Mouse (Mus musculus) heart, postnatal 0 days (tissue): ENCODE data around the gene Eva1b. TPM values are rescaled to one million over a fixed set of nuclear protein-coding genes. Genes with fewer than 3 reads are reported as not detected.

Source experiments
- ATAC-seq: fragments of 200-750 bp; cut with Nextera tagmentation; 2 replicates; pipeline ENCODE4 v1.8.0; 2017; ENCODE audit warnings: low read depth, moderate number of reproducible peaks, moderate library complexity; ENCODE audit not compliant: insufficient read depth
- DNase-seq: peaks from one replicate; pipeline ENCODE4 v3.0.0-alpha.2; 2016; ENCODE audit warnings: low spot score
- H3K27ac ChIP-seq: fragments of 300-500 bp; sonication (generic); 2 replicates; pipeline ENCODE4 v1.5.1; 2014; ENCODE audit warnings: low read depth, mild to moderate bottlenecking
- H3K27me3 ChIP-seq: fragments of 300-500 bp; sonication (generic); 2 replicates; pipeline ENCODE4 v1.6.1; 2014; ENCODE audit warnings: low read length, mixed read lengths; ENCODE audit not compliant: control insufficient read depth, insufficient read depth
- H3K36me3 ChIP-seq: fragments of 300-500 bp; sonication (generic); replicated peaks from 2 replicates; pipeline ENCODE4 v1.6.1; 2014; ENCODE audit warnings: low read length, mixed read lengths; ENCODE audit not compliant: control insufficient read depth, insufficient read depth
- H3K4me1 ChIP-seq: fragments of 300-500 bp; sonication (generic); 2 replicates; pipeline ENCODE4 v1.6.1; 2014; ENCODE audit warnings: antibody characterized with exemption; ENCODE audit not compliant: control insufficient read depth, insufficient read depth
- H3K4me2 ChIP-seq: fragments of 300-500 bp; sonication (generic); 2 replicates; pipeline ENCODE4 v1.6.1; 2014; ENCODE audit warnings: low read depth, mild to moderate bottlenecking, low read length, moderate library complexity
- H3K4me3 ChIP-seq: fragments of 300-500 bp; sonication (generic); 2 replicates; pipeline ENCODE4 v1.5.1; 2014; ENCODE audit warnings: low read depth, low read length
- H3K9ac ChIP-seq: fragments of 300-500 bp; sonication (generic); replicated peaks from 2 replicates; pipeline ENCODE4 v1.6.1; 2014; ENCODE audit warnings: low read depth, low read length, mixed read lengths
- H3K9me3 ChIP-seq: fragments of 300-500 bp; sonication (generic); replicated peaks from 2 replicates; pipeline ENCODE4 v1.6.1; 2016; ENCODE audit warnings: low read length; ENCODE audit not compliant: control insufficient read depth
- CTCF ChIP-seq: IDR thresholded peaks from 2 replicates; pipeline ENCODE4 v1.5.1; 2016; ENCODE audit warnings: antibody characterized with exemption, control low read depth, low read depth
- EP300 ChIP-seq: IDR thresholded peaks from 2 replicates; pipeline ENCODE4 v1.6.1; 2016; ENCODE audit warnings: antibody characterized with exemption, low read depth
- WGBS: fragments of 180-500 bp; shearing (Covaris S2); extraction: QIAGEN DNeasy Blood & Tissue Kit; methylation state at CpG from one replicate; pipeline ENCODE4 v1.1.7; 2014; 5-methylcytosine and 5-hydroxymethylcytosine counted together
- polyA plus RNA-seq: library from polyadenylated mRNA; unstranded; fragments of >200 nt; fragmentation: Nextera tagmentation; extraction: Ambion mirVana; gene quantifications from 2 replicates; pipeline ENCODE4 v1.2.1, GENCODE M21; 2015
- total RNA-seq: library from RNA; depleted of rRNA; stranded (reverse); fragments of >200 nt; gene quantifications from 2 replicates; pipeline ENCODE4 v1.2.3, GENCODE M21; 2014; ENCODE audit warnings: low replicate concordance

Eva1b gene
- total and polyA plus RNA-seq, 2 experiments from 2014 or later, result 26.8 to 53.1 TPM

GRCm38 (mm10) chr4:126159455-126159854, 11.9 kb downstream of the Eva1b start:
- WGBS, result 70% methylated on average over 8 of the region's 8 CpGs
- Histone ChIP-seq H3K4me2 (no peak overlapping the region), H3K4me1 (peaks cover 13% of the 10 kb centered on the region), H3K9ac (no peak overlapping the region), H3K9me3 (no peaks in the 10 kb centered on the region), H3K27ac (no peak overlapping the region), H3K36me3 (no peaks in the 10 kb centered on the region), H3K4me3 (no peak overlapping the region), H3K27me3 (no peaks in the 10 kb centered on the region)
- TF ChIP-seq EP300 (no peak), CTCF (no peak)
- ATAC-seq (no peak), DNase-seq (no peak)

GRCm38 (mm10) chr4:126160981-126161380, 13.4 kb downstream of the Eva1b start:
- no peak for ATAC-seq
- H3K27me3 ChIP-seq, result no peaks in the 10 kb centered on the region
- 93% methylated on average over 8 of the region's 8 CpGs for WGBS
- H3K4me1 ChIP-seq, result peaks cover 16% of the 10 kb centered on the region
- no peak overlapping the region for H3K27ac ChIP-seq
- no peaks in the 10 kb centered on the region for H3K9me3 ChIP-seq
- TF ChIP-seq EP300, result no peak
- no peak for TF ChIP-seq CTCF
- DNase-seq, result no peak
- no peak overlapping the region for H3K9ac ChIP-seq
- no peak overlapping the region for H3K4me3 ChIP-seq
- H3K36me3 ChIP-seq, result 0 out of 2 replicates have a peak, but pooled peaks cover 7% of the 10 kb centered on the region
- no peak overlapping the region for H3K4me2 ChIP-seq

GRCm38 (mm10) chr4:126161456-126161855, 13.9 kb downstream of the Eva1b start:
- H3K27me3 ChIP-seq, result no peaks in the 10 kb centered on the region
- H3K27ac ChIP-seq, result no peak overlapping the region
- H3K4me1 ChIP-seq, result peaks cover 21% of the 10 kb centered on the region
- H3K9ac ChIP-seq, result no peak overlapping the region
- DNase-seq (no peak), ATAC-seq (no peak)
- 84% methylated on average over 6 of the region's 6 CpGs for WGBS
- H3K4me3 ChIP-seq, result no peak overlapping the region
- TF ChIP-seq CTCF (no peak), EP300 (no peak)
- no peak overlapping the region for H3K4me2 ChIP-seq
- H3K36me3 ChIP-seq, result peaks cover 12% of the 10 kb centered on the region
- H3K9me3 ChIP-seq, result no peaks in the 10 kb centered on the region

- ATAC-seq (no peak), DNase-seq (no peak)
- Histone ChIP-seq H3K9ac (0 out of 2 replicates have a peak overlapping the region, but pooled peaks have one; percentile 81), H3K4me2 (peak overlapping the region; percentile 99), H3K27ac (no peak overlapping the region), H3K27me3 (no peaks in the 10 kb centered on the region), H3K36me3 (peaks cover 17% of the 10 kb centered on the region), H3K4me3 (peak overlapping the region; percentile 61), H3K9me3 (no peaks in the 10 kb centered on the region), H3K4me1 (peaks cover 24% of the 10 kb centered on the region)
- no peak for TF ChIP-seq CTCF
- TF ChIP-seq EP300, result no peak
- 67% methylated on average over 9 of the region's 9 CpGs for WGBS
These were observed 14.4 kb downstream of the Eva1b start for GRCm38 (mm10) chr4:126161986-126162385.

- H3K9ac ChIP-seq, result peak overlapping the region; percentile 81
- H3K36me3 ChIP-seq, result peaks cover 22% of the 10 kb centered on the region
- H3K4me3 ChIP-seq, result peak overlapping the region; percentile 61
- H3K9me3 ChIP-seq, result no peaks in the 10 kb centered on the region
- H3K27me3 ChIP-seq, result no peaks in the 10 kb centered on the region
- peak overlapping the region; percentile 80 for H3K27ac ChIP-seq
- peak; percentile 89 for DNase-seq
- ATAC-seq, result peak; percentile 91
- H3K4me1 ChIP-seq, result peaks cover 24% of the 10 kb centered on the region
- TF ChIP-seq CTCF, result no peak
- TF ChIP-seq EP300, result no peak
- H3K4me2 ChIP-seq, result peak overlapping the region; percentile 99
- WGBS, result under 1% methylated on average over 44 of the region's 44 CpGs
These were observed 15.1 kb downstream of the Eva1b start for GRCm38 (mm10) chr4:126162544-126163066.
